Mouse (Mus musculus) heart, adult 18-20 months (tissue): ENCODE measurements around the gene Rarg. TPM values are rescaled to one million over a fixed set of nuclear protein-coding genes. Genes with fewer than 3 reads are reported as not detected.

Experiments
- DNase-seq, 2 experiments: peaks; one replicate each; pipeline ENCODE4 v3.0.0; 2021 to 2022; ENCODE audit warnings: mixed read lengths in 1 of 2
- long read RNA-seq, 2 experiments: library from polyadenylated mRNA; stranded (forward); transcript quantifications; one replicate each; pipeline ENCODE4 v2.0.0; 2021
- total RNA-seq, 2 experiments: library from RNA; stranded (reverse); gene quantifications; 2 replicates each; pipeline ENCODE4 v1.2.3; 2021

Gene Rarg
- 10 to 100 TPM; 13.5 to 16.7 TPM for total RNA-seq
- long read RNA-seq, experiment 1, partial matches to known transcripts, result 3 of 9 reads
- long read RNA-seq, experiment 1, other reads (novel, unspliced or antisense), result 2 of 9 reads
- long read RNA-seq, experiment 2, partial matches to known transcripts, result 0 of 4 reads
- long read RNA-seq, experiment 2, other reads (novel, unspliced or antisense), result 2 of 4 reads

- DNase-seq, result peak; percentile 66 to 77
Observed at GRCm38 (mm10) chr15:102257202-102258075, at the start of gene Rarg. Gene Rarg (minus strand): TSS chr15:102257517.

GRCm38 (mm10) chr15:102302542-102302941 lies 45.2 kb upstream of the Rarg start:
- peak in 1 of 2 experiments; percentile 27 for DNase-seq

GRCm38 (mm10) chr15:102296368-102297006 lies 39.2 kb upstream of the Rarg start:
- no peak for DNase-seq

- peak; percentile 96 to 98 for DNase-seq
Observed at GRCm38 (mm10) chr15:102295633-102296367, 38.5 kb upstream of the Rarg start, which contains the start of gene Espl1. Gene Espl1 (plus strand): TSS chr15:102296266.

- DNase-seq, result peak; percentile 52 to 65
Observed at GRCm38 (mm10) chr15:102287395-102287794, 30.1 kb upstream of the Rarg start.

- DNase-seq, result no peak
Observed at GRCm38 (mm10) chr15:102283648-102284047, 26.3 kb upstream of the Rarg start.

- no peak for DNase-seq
Observed at GRCm38 (mm10) chr15:102282463-102283292, 25.4 kb upstream of the Rarg start.

GRCm38 (mm10) chr15:102280623-102281022 lies 23.3 kb upstream of the Rarg start:
- no peak for DNase-seq

- DNase-seq, result no peak
Observed at GRCm38 (mm10) chr15:102279783-102280520, 22.6 kb upstream of the Rarg start.

- peak; percentile 89 to 92 for DNase-seq
Observed at GRCm38 (mm10) chr15:102279092-102279782, 21.9 kb upstream of the Rarg start, which contains the start of gene Mfsd5. Gene Mfsd5 (plus strand): TSS chr15:102279454.

GRCm38 (mm10) chr15:102278726-102279091 lies 21.4 kb upstream of the Rarg start:
- DNase-seq, result no peak

- no peak for DNase-seq
Observed at GRCm38 (mm10) chr15:102273982-102274716, 16.8 kb upstream of the Rarg start.

- DNase-seq, result no peak
Observed at GRCm38 (mm10) chr15:102271441-102271840, 14.1 kb upstream of the Rarg start.

GRCm38 (mm10) chr15:102270274-102270960 lies 13.1 kb upstream of the Rarg start, which contains the start of gene Gm9918:
Gene Gm9918 (plus strand): TSS chr15:102270563.
- DNase-seq, result no peak

- no peak for DNase-seq
Observed at GRCm38 (mm10) chr15:102265548-102265947, 8.2 kb upstream of the Rarg start.

- DNase-seq, result no peak
Observed at GRCm38 (mm10) chr15:102263037-102263436, 5.7 kb upstream of the Rarg start.

- DNase-seq, result no peak
Observed at GRCm38 (mm10) chr15:102262582-102262981, 5.3 kb upstream of the Rarg start.

- DNase-seq, result no peak
Observed at GRCm38 (mm10) chr15:102258581-102259253, 1.4 kb upstream of the Rarg start.
